Mouse (Mus musculus): ENCODE measurements around the gene Ube2k. TPM values are rescaled to one million over a fixed set of nuclear protein-coding genes. Genes with fewer than 3 reads are reported as not detected.
A peak's percentile ranks its signal among the peaks of the same experiment; 100 is the strongest.
"Not testable (repeated sequence)": the region's sequence is repeated elsewhere in the genome, so short reads cannot be mapped to it uniquely, and the experiment has no call there.

The Ube2k gene
- total RNA-seq (2015): 125 and 131 TPM in 2 replicates
- 31.5 and 62.8 TPM in 2 replicates for total RNA-seq (2017)

DNA sequence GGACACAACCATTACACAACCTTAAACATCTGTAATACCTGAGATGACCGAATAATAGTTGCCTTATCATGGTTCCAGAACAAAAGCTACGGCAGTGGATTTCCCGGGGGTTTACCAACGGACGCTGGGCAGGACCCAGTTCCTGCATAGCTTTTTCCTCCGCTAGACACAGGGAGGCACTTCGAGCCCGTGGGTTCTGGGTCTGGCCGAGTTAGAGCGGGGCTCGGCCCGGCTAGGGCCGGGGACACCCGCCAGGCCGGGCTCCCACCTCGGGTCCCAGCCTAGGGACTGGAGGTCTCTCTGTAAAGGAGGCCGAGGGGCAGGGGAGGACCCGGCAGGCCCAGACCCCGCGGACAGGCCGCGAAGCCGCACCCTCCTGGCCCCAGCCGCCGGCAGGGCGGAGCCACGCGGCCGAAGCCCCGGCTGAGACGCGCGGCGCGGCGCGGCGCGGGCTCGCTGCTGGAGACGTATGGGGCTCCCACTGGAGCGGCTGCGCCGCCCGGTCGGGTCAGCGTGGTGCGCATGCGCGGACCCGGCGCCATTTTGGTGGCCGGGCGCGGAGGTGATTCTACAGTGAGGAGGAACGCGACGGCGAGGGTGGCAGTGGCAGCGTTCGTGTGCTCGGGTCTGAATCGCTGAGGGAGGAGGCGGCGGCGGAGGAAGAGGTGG is at the start of gene Ube2k, which contains the start of gene Smim14:
TSS of gene Ube2k (plus strand) at position 483 of the 669 bp plus-strand sequence.
TSS of gene Smim14 (minus strand) at position 434 of the 669 bp plus-strand sequence.
- peak; percentile 82 for ATAC-seq (ENCODE audit: poor library complexity, severe bottlenecking)

DNA sequence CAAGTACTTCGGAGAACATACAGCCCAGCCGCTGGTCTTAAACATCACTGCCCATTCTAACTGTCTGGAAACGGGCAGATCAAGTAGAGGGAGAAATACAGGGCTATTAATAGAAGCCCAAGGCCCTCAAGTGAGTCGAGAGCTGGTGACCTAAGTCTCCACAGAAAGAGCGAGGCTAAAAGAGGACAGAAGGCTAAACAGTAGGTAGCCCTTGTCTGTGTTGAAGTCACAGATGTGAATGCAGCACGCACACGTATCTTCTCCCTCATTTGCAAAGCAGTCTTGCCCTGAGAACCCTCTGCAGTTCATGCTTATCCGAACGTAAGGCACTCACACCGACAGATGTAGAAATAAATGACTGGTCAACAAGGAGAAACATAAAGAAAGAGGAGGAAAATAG is 49.7 kb upstream of the Ube2k start:
- no peak for ATAC-seq (ENCODE audit: poor library complexity, severe bottlenecking)

DNA sequence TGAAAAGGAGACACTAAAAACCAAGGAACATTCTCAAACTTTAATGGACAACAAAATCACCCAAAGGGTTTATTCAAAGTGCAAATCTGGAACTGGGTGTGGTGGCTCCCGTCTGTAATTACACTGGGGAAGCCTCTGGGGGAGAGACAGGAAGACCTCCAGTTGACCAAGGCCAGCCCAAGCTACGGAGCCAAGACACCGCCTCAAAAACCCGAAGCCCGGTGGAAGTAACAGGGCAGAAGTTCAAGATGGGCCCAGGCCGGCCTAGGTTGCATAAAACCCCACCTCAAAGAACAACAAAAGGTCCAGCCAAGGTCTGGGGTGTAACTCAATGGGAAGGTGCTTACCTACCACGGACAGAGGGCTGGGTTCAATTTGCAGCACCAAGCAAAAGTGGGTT is 48.3 kb upstream of the Ube2k start:
- ATAC-seq (ENCODE audit: poor library complexity, severe bottlenecking): no peak

DNA sequence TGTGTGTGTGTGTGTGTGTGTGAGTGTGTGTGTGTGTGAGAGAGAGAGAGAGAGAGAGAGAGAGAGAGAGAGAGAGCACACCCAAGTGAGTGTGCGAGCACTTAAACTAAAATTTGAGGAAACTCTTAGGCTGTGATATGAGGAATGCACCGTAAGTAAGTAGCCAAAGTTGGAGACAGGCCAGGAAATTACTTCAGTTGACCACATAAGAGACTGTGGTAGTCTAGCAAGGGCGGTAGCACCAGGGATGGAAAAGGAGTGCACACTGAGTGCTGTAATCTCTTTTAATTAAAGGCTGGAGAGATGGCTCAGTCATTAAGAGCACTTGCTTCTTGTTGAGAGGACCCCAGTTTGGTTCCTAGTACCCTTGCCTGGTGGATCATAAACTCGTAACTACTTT is 47.2 kb upstream of the Ube2k start:
- ATAC-seq (ENCODE audit: poor library complexity, severe bottlenecking): peak; percentile 17

DNA sequence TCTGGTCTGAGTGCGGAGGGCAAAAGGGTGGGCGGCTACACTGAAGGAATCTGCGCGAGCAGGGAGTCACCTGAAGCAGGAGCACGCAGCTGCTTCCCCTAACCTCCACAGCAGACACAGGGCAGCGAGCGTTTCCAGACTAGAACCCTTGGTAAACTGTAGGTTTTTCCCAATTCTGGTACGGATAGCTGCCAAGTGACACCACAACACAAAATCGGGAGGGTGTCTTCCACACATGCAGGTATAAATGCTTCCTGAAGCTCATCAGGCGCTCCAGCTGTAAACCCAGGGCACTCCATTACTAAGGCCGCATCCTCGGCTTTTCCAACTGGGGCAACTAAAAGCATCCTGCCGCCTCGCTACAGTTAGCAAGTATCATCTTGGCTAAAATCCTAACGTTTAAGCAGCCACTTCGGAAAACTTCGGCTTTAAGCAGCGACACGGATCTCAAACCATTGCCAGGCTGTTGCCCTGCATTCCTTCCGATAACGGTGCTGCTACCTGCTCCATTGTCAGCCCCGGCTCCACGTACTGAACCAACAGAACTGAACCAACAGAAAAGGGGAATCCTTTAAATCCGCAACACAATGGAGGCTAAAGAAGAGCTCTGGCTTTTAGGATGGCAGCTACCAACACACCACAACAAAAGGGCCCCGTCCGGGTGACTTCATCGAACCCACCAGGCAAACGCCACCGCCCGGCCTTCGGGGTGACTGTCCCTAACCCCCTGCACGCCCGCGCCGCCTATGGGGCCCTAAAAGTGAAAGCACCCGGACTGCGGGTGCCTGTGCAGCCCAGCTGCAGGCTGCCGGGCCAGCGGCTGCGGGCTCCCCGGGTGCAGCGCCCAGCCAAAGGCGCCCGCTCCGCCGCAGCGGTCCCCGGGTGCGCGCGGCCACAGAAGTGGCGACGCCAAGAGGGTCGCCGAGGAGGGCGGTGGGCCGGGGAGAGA is 45.0 kb upstream of the Ube2k start:
- ATAC-seq (ENCODE audit: poor library complexity, severe bottlenecking): peak; percentile 56

DNA sequence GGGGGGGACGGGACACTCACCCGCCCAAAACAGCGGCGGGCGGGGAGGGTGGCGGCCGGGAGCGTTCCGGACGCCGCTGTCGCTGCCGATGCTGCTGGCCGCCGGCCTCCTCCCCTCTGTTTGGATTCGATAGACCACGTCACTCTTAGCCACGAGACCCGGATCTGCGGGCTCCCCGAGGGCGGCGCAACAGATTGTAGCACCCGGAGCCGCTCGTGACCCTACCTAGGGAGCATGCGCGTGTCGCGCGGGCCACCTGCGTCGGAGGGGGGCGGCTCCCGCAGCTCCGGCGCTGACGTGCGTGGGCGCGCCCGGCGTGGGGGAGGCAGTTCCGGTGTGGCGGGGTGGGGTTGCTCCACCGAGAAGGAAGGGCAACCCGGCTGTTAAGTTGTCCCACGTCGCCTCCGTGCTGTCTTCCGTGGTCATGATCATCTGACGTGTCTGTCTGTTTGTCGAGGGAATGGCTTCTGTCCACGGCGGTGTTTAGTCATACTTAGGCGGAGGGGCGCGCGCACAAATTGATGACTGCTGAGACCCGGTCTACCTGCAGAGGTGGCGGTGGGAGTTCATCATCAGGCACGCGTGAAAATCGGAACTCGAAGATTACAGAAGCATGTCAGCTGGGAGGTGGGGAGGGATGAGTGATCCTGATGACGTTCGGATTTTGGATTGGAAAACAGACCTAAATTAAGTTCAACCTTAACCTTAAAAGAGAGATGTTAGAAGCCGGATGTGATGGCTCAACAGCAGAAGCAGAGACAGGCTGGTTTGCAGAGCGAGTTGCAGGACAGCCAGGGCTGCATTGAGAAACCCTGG is 44.1 kb upstream of the Ube2k start, which contains the start of gene Gm43552:
TSS of gene Gm43552 (minus strand) at position 118 of the 816 bp plus-strand sequence.
- ATAC-seq (ENCODE audit: poor library complexity, severe bottlenecking): peak; percentile 84

DNA sequence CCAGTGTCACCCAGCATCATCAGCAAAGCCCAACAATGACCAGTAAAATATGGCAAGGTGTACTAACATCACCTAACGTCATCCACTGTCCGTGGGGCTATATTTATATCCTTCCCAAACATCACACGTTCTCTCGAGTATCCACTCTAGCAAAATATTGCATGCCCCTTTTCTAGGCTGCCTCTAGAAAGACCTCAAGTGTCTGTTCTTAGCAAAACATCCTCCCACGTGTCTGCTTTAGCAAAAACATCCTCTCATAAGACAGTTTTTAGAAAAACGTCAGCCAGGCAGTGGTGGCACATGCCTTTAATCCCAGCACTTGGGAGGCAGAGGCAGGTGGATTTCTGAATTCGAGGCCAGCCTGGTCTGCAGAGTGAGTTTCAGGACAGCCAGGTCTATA is 36.8 kb upstream of the Ube2k start:
- ATAC-seq (ENCODE audit: poor library complexity, severe bottlenecking): no peak

DNA sequence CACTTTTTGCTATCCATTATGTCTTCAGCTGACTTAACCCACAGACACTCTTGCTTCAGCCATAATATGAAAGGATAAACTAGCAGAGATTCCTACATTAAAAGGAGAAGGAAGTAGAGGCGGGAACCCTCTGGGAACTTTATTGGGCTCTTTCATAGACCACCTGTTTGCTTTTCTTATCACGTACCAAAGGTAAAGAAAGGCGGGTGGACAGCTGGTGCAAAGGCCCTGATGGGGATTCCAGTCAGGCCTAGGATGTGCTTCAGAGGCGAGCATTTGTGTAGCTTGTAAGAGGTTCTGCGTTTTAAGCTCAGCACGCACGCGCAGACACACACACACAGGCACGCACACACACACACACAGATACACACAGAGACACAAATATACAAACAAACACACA is 35.6 kb upstream of the Ube2k start:
- no peak for ATAC-seq (ENCODE audit: poor library complexity, severe bottlenecking)

DNA sequence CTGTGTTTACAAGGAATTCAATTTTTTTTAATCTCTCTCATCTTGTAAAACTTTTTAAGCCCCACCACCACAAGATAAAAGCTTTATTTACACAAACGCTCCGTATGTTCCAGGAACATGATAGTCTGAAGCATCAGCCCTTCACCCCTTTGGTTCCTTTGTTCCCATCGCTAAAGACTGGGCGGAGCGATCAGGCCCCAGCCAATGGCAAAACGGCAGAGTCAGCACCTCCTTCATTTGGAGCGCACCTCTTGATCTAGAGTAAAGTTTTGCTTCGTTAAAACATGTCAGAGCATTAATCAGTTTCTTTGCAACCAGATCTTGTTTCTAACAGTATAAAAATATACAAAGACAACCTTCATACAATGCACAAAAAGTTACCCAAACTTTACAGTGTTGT is 31.2 kb upstream of the Ube2k start:
- 0 out of 2 replicates have a peak, but pooled peaks have one; percentile 47 for ATAC-seq (ENCODE audit: poor library complexity, severe bottlenecking)

DNA sequence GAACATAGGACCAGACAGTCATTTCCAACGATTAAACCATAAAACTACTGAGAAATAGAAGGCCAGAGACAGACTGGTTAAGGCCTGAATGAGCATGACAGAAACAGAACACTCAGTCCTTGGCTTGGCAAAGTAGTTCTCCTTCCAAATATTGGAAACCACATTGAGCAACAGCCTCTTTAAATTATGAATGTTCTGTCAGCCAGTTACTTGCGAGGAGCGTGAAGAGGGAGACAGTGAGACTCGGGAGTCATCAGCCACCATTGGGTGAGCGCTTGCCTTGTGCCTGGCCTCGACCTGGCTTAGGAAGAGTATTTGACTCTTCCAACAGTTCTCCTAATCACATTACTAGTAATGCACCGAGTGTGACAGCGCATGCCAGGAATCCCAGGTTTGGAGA is 28.6 kb upstream of the Ube2k start:
- ATAC-seq (ENCODE audit: poor library complexity, severe bottlenecking): no peak

DNA sequence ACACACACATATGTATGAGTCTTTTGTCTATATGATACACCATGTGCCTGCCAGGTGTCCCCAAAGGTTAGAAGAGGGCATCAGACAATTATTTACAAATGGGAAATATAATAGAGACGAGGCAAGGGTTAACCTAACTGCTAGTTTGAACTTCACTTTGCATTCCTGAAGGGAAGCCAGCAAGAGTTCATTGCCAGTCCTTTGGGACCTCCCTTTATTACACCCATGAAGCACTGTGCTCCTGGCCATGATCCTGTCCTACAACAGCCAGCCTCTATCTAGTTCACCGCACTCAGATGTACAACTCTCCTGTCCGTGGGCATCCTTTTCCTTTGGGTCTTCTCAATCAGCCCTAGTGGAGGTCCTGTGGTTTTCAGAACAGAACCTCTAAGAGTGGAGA is 23.5 kb upstream of the Ube2k start:
- ATAC-seq (ENCODE audit: poor library complexity, severe bottlenecking): no peak

DNA sequence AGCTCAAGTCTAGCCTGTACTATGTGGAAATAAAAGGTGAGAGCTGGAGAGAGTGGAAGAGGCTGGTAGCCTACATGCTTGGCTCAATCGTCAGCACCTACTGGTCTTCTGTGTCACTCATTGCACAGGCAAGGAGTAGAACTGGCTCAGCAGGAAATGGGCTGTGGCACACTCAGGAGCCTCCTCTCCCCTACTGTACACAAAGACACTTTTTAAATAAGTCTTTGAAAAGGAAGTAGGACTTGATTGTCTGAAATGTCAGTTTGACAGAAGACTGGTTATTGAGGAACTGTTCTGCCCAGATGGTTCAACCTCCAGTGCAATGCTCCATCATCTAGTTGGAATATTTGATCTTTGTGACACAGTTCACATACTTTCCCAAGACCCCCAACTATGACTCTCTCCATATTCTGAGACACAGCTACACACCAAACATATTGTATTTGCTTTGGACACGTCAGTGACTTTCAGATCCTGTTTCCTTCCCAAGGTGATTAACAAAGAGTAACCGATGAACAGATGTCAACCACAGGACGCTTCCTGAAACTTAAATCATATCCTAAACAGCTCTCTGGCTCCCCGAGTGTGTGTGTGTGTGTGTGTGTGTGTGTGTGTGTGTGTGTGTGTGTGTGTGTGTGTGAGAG is 22.3 kb upstream of the Ube2k start:
- ATAC-seq (ENCODE audit: poor library complexity, severe bottlenecking): peak; percentile 85

DNA sequence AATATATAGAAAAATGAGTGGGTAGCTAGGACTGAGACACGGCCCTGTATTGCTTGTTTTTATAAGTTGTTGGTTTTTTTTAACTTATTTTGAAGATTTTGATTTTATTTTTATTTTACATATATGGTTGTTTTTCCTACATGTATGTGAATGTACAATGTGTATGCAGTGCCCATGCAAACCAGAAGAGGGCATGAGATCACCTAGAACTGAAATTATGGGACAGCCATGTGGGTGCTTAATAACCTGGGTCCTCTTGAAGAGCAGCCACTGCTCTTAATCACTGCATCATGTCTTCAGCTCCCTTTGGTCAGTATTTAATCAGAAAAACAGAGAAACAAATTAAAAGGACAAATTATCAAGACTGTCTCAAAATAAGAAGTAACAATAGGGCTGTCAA is 15.2 kb upstream of the Ube2k start:
- ATAC-seq (ENCODE audit: poor library complexity, severe bottlenecking): peak; percentile 60

DNA sequence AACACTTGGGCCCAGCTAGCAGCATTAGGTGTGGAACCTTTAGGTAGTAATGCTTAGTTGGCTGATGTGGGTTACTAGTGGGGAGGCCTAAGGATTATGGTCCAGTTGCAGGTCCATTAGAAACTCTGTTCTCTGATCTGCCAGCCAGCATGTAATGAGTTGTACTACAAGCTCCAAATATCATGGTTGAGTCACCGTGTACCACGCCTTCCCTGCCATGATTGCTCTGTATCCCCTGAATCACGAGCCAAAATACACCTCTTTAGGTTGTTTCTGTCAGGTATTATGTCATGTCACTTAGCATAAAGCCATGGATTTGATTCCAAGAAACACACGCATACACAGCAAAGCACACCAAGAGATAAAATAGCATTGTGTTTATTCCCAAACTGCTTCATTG is 12.2 kb upstream of the Ube2k start:
- no peak for ATAC-seq (ENCODE audit: poor library complexity, severe bottlenecking)

DNA sequence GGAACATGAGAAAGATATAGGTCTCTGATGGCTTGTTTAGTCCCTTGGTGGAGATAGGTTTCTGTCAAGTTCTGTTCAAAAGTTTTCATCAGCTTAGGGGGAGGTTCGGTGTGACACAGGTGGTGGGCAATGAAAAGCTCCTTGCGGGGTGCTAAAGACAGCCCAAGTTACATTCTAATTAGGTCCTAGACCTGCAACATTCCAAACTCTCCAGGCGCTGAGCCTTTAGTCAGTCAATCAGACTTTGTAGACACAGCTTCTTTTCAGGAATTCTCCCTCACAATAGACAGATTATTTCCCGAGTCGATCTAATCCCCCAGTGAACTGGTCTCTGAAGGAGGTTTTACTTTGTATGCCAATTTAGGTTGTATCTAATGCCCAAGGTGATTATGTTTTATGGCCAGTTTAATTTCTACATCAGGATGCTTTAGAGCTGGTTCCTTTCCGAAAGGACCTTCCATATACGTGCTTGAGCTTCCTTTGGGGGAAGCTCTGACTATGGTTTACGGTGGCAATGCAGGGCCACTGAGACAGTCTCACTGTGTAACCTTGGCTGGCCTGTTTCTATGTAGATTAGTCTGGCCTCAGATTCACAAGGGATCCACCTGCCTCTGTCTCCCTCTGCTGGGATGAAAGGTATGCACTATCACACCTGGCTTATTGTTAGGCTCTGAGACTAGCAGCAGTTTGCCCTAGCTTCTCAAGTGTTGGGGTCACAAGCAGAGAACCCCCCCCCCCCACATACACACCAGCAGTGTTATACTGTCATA is 11.2 kb upstream of the Ube2k start:
- no peak for ATAC-seq (ENCODE audit: poor library complexity, severe bottlenecking)

DNA sequence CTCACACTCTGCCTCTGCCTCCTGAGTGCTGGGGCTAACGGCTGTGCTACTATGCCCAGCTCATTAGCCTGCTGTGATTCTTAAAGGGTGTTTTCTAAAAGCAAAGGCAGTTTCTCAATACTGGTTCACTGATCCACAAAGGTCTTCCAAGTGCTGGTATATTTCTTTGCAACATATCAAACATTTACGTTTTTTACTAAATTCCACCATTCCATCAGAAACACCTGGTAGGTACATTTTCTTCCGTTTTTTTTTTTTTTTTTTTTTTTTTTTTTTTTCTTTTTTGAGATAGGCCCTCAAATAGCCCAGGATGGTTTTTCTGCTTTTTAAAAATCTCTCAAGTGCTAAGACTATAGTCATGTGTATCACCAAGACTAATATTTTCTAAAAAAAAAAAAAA is 5.8 kb upstream of the Ube2k start:
- no peak for ATAC-seq (ENCODE audit: poor library complexity, severe bottlenecking)

DNA sequence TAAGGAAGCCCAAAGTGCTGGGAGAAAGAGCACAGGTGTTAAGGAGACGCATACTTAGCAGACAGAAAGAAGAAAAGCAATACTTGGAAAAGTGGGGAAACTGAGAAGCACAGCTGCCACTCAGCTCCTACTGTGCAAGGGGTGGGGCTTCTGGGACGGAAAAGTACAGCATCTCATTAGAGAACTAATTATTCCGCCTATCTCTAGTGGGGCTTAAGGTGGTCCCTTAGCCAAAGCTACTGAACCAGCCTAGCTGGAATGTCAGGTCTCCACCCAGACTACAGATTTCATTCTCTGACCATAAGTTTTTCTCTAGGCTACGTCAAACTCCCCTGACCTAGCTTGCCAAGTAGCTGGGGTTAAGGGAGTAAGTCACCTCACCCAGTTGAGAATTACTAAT is 2.5 kb upstream of the Ube2k start:
- no peak for ATAC-seq (ENCODE audit: poor library complexity, severe bottlenecking)

DNA sequence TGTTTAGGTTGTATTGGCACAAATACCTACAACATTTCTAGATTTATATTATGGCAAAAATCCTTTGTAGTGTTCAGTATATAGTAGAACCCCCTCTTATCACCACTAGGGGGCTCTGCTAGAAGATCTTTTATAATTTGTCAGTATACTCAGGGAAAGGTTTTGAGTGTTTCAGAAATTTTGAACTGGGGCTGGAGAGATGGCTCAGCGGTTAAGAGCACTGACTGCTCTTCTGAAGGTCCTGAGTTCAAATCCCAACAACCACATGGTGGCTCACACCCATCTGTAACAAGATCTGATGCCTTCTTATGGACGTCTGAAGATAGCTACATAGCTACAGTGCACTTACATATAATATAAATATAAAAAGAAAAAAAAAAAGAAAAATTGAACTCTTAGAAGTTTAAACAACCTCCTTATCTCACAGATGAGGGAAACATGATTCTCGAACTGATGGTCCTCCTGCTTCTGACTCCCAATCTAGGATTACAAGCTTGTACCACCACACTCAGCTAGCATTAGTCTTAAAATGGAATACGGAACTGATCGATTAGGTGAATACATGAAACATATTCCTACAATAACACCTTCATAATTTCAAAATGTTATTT is 1.5 kb upstream of the Ube2k start:
- no peak for ATAC-seq (ENCODE audit: poor library complexity, severe bottlenecking)

DNA sequence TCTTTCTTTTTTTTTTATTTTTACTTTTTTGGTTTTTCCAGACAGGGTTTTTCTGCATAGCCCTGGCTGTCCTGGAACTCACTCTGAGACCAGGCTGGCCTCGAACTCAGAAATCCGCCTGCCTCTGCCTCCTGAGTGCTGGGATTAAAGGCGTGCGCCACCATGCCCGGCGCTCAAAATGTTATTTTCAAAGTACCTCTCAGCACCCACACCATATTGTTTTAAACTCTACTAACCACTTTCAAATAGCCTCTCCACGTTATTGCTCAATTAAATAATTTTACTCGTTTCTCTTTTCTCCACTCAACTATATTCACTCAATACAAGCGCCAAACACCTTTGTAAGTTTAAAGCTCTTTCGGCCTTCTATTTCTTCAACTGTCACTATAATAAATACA is 966 bp upstream of the Ube2k start:
- not testable (repeated sequence) for ATAC-seq (ENCODE audit: poor library complexity, severe bottlenecking)

Data from megakaryocyte, adult 5-6 weeks (primary cell).